Mouse (Mus musculus) midbrain, embryonic 16.5 days (tissue): ENCODE measurements around the gene Rragc. TPM values are rescaled to one million over a fixed set of nuclear protein-coding genes. Genes with fewer than 3 reads are reported as not detected.

Experiments
- ATAC-seq: fragments of 200-750 bp; cut with Nextera tagmentation; 2 replicates; pipeline ENCODE4 v1.8.0; 2017; ENCODE audit warnings: moderate TSS enrichment
- H3K27ac ChIP-seq: fragments of 300-500 bp; sonication (generic); 2 replicates; pipeline ENCODE4 v1.5.1; 2014; ENCODE audit warnings: mild to moderate bottlenecking, low read length, mixed read lengths
- H3K27me3 ChIP-seq: fragments of 300-500 bp; sonication (generic); 2 replicates; pipeline ENCODE4 v1.6.1; 2014; ENCODE audit warnings: low read depth, low read length, mixed read lengths; ENCODE audit not compliant: control insufficient read depth, insufficient read depth
- H3K36me3 ChIP-seq: fragments of 300-500 bp; sonication (generic); 2 replicates; pipeline ENCODE4 v1.6.1; 2014; ENCODE audit warnings: mild to moderate bottlenecking, low read length, moderate library complexity, mixed read lengths; ENCODE audit not compliant: control insufficient read depth, insufficient read depth
- H3K4me1 ChIP-seq: fragments of 300-500 bp; sonication (generic); 2 replicates; pipeline ENCODE4 v1.6.1; 2014; ENCODE audit warnings: mild to moderate bottlenecking, low read length, mixed read lengths; ENCODE audit not compliant: control insufficient read depth, insufficient read depth
- H3K4me2 ChIP-seq: fragments of 300-500 bp; sonication (generic); 2 replicates; pipeline ENCODE4 v1.6.1; 2014; ENCODE audit warnings: mild to moderate bottlenecking, low read length, mixed read lengths
- H3K4me3 ChIP-seq: fragments of 300-500 bp; sonication (generic); 2 replicates; pipeline ENCODE4 v1.5.1; 2014; ENCODE audit warnings: low read depth, mild to moderate bottlenecking, low read length, moderate library complexity, mixed read lengths
- H3K9ac ChIP-seq: fragments of 300-500 bp; sonication (generic); 2 replicates; pipeline ENCODE4 v1.6.1; 2014; ENCODE audit warnings: low read depth, low read length, mixed read lengths
- H3K9me3 ChIP-seq: fragments of 300-500 bp; sonication (generic); replicated peaks from 2 replicates; pipeline ENCODE4 v1.6.1; 2014; ENCODE audit warnings: mild to moderate bottlenecking, low read length, mixed read lengths; ENCODE audit not compliant: control insufficient read depth, poor library complexity, severe bottlenecking
- WGBS: fragments of 180-500 bp; shearing (Covaris S2); extraction: QIAGEN DNeasy Blood & Tissue Kit; methylation state at CpG from one replicate; pipeline ENCODE4 v1.1.7; 2014; 5-methylcytosine and 5-hydroxymethylcytosine counted together
- polyA plus RNA-seq: library from polyadenylated mRNA; unstranded; fragments of >200 nt; fragmentation: Nextera tagmentation; extraction: Ambion mirVana; gene quantifications from 2 replicates; pipeline ENCODE4 v1.2.1, GENCODE M21; 2015

The Rragc gene
- polyA plus RNA-seq, 1 experiment from 2014 or later = 44.8 TPM

GRCm38 (mm10) chr4:123912431-123912830, 4.8 kb upstream of the Rragc start:
- Histone ChIP-seq H3K4me2 (no peak overlapping the region), H3K4me3 (no peak overlapping the region), H3K27ac (no peak overlapping the region), H3K9ac (no peak overlapping the region), H3K4me1 (peaks cover 12% of the 10 kb centered on the region), H3K36me3 (no peaks in the 10 kb centered on the region), H3K27me3 (no peaks in the 10 kb centered on the region), H3K9me3 (no peaks in the 10 kb centered on the region)
- 84% methylated on average over 2 of the region's 2 CpGs for WGBS
- no peak for ATAC-seq

- peak within 1 kb of the TSS; percentile 86 for H3K4me2 ChIP-seq
- H3K9me3 ChIP-seq = no peaks in the 10 kb centered on the region
- peak within 1 kb of the TSS; percentile 100 for H3K4me3 ChIP-seq
- 0% methylated on average over 40 of the region's 63 CpGs for WGBS
- ATAC-seq = no peak; the same call in 1 of the 2 replicates
- peaks cover 11% of the 10 kb centered on the region for H3K36me3 ChIP-seq
- H3K27ac ChIP-seq = peak within 1 kb of the TSS; percentile 89
- H3K9ac ChIP-seq = peak within 1 kb of the TSS; percentile 97
- peaks cover 23% of the 10 kb centered on the region for H3K4me1 ChIP-seq
- no peaks in the 10 kb centered on the region for H3K27me3 ChIP-seq
Measured at GRCm38 (mm10) chr4:123917548-123918140, 398 bp downstream of the Rragc start, which contains the start of gene 4930535I16Rik. TSS of gene 4930535I16Rik (minus strand) at chr4:123918022.

- 65% methylated on average over 2 of the region's 2 CpGs for WGBS
- Histone ChIP-seq H3K4me3 (no peak overlapping the region), H3K9ac (no peak overlapping the region), H3K9me3 (no peaks in the 10 kb centered on the region), H3K27ac (no peak overlapping the region), H3K4me2 (peak overlapping the region; percentile 86), H3K4me1 (peaks cover 23% of the 10 kb centered on the region), H3K36me3 (peaks cover 14% of the 10 kb centered on the region), H3K27me3 (no peaks in the 10 kb centered on the region)
- ATAC-seq = no peak
Measured at GRCm38 (mm10) chr4:123918851-123919250, 1.6 kb downstream of the Rragc start.

- H3K36me3 ChIP-seq = peaks cover 29% of the 10 kb centered on the region
Measured at GRCm38 (mm10) chr4:123921055-123921565, 3.9 kb downstream of the Rragc start.

GRCm38 (mm10) chr4:123927961-123928360, 10.7 kb downstream of the Rragc start:
- Histone ChIP-seq H3K4me3 (no peak overlapping the region), H3K4me2 (no peak overlapping the region), H3K4me1 (no peaks in the 10 kb centered on the region), H3K27me3 (no peaks in the 10 kb centered on the region), H3K9ac (no peak overlapping the region), H3K27ac (no peak overlapping the region), H3K36me3 (peaks cover 26% of the 10 kb centered on the region), H3K9me3 (no peaks in the 10 kb centered on the region)
- no peak for ATAC-seq

More at GRCm38 (mm10) chr4:123921055-123921565, 3.9 kb downstream of the Rragc start:
- WGBS = 92% methylated on average over 4 of the region's 4 CpGs
- Histone ChIP-seq H3K4me2 (no peak overlapping the region), H3K9me3 (no peaks in the 10 kb centered on the region), H3K4me1 (peaks cover 16% of the 10 kb centered on the region), H3K27ac (no peak overlapping the region), H3K27me3 (no peaks in the 10 kb centered on the region), H3K9ac (no peak overlapping the region), H3K4me3 (no peak overlapping the region)
- ATAC-seq = no peak

- H3K4me3 ChIP-seq = no peak overlapping the region
- ATAC-seq = no peak
- H3K4me2 ChIP-seq = no peak overlapping the region
- H3K27ac ChIP-seq = no peak overlapping the region
- H3K4me1 ChIP-seq = no peaks in the 10 kb centered on the region
- 96% methylated on average over 4 of the region's 4 CpGs for WGBS
- peaks cover 20% of the 10 kb centered on the region for H3K36me3 ChIP-seq
- no peaks in the 10 kb centered on the region for H3K27me3 ChIP-seq
- no peak overlapping the region for H3K9ac ChIP-seq
- H3K9me3 ChIP-seq = no peaks in the 10 kb centered on the region
Measured at GRCm38 (mm10) chr4:123929994-123930393, 12.7 kb downstream of the Rragc start.

- H3K4me1 ChIP-seq = no peaks in the 10 kb centered on the region
- no peaks in the 10 kb centered on the region for H3K27me3 ChIP-seq
- no peak overlapping the region for H3K4me3 ChIP-seq
- H3K36me3 ChIP-seq = peaks cover 24% of the 10 kb centered on the region
- no peaks in the 10 kb centered on the region for H3K9me3 ChIP-seq
- ATAC-seq = no peak
- no peak overlapping the region for H3K9ac ChIP-seq
- WGBS = 92% methylated on average over 4 of the region's 4 CpGs
- H3K27ac ChIP-seq = no peak overlapping the region
- H3K4me2 ChIP-seq = no peak overlapping the region
Measured at GRCm38 (mm10) chr4:123934306-123934705, 17.1 kb downstream of the Rragc start.

GRCm38 (mm10) chr4:123936059-123936458, 18.8 kb downstream of the Rragc start:
- WGBS = 91% methylated on average over 7 of the region's 7 CpGs
- Histone ChIP-seq H3K9ac (no peak overlapping the region), H3K9me3 (no peaks in the 10 kb centered on the region), H3K27me3 (no peaks in the 10 kb centered on the region), H3K27ac (no peak overlapping the region), H3K4me1 (no peaks in the 10 kb centered on the region), H3K36me3 (peaks cover 24% of the 10 kb centered on the region), H3K4me3 (no peak overlapping the region), H3K4me2 (no peak overlapping the region)
- no peak for ATAC-seq

GRCm38 (mm10) chr4:123939838-123940237, 22.6 kb downstream of the Rragc start:
- Histone ChIP-seq H3K9ac (no peak overlapping the region), H3K27me3 (no peaks in the 10 kb centered on the region), H3K4me3 (no peak overlapping the region), H3K27ac (no peak overlapping the region), H3K36me3 (peaks cover 18% of the 10 kb centered on the region), H3K4me1 (no peaks in the 10 kb centered on the region), H3K9me3 (no peaks in the 10 kb centered on the region), H3K4me2 (no peak overlapping the region)
- ATAC-seq = no peak
- WGBS = 5% methylated on average over 4 of the region's 4 CpGs
